Mouse (Mus musculus): ENCODE results near the gene Mrm3. TPM values are rescaled to one million over a fixed set of nuclear protein-coding genes. Genes with fewer than 3 reads are reported as not detected.

Mrm3 gene
- polyA plus RNA-seq, 1 experiment from 2014 or later, result 23.4 TPM

- WGBS, result 97% methylated on average over 6 of the region's 6 CpGs
- Histone ChIP-seq H3K36me3 (peaks cover 10% of the 10 kb centered on the region), H3K9me3 (replicated peaks) (peaks cover 8% of the 10 kb centered on the region), H3K27me3 (ENCODE audit: low read depth, poor library complexity, severe bottlenecking) (no peaks in the 10 kb centered on the region), H3K4me1 (peaks cover 49% of the 10 kb centered on the region), H3K27ac (replicated peaks) (no peak overlapping the region), H3K4me3 (no peak overlapping the region)
- DNase-seq (ENCODE audit: low spot score), result no peak
Observed at GRCm38 (mm10) chr11:76283841-76284240, 40.3 kb downstream of the Mrm3 start.

GRCm38 (mm10) chr11:76285431-76286075 is 42.0 kb downstream of the Mrm3 start:
- Histone ChIP-seq H3K9me3 (replicated peaks) (peaks cover 8% of the 10 kb centered on the region), H3K36me3 (peaks cover 10% of the 10 kb centered on the region), H3K27me3 (ENCODE audit: low read depth, poor library complexity, severe bottlenecking) (no peaks in the 10 kb centered on the region), H3K27ac (replicated peaks) (peak overlapping the region; percentile 77), H3K4me3 (no peak overlapping the region), H3K4me1 (peaks cover 51% of the 10 kb centered on the region)
- no peak for DNase-seq (ENCODE audit: low spot score)
- 70% methylated on average over 7 of the region's 7 CpGs for WGBS

GRCm38 (mm10) chr11:76286534-76287126 is 43.1 kb downstream of the Mrm3 start:
- H3K4me3 ChIP-seq, result no peak overlapping the region
- H3K27ac ChIP-seq (replicated peaks), result peak overlapping the region; percentile 77
- 62% methylated on average over 10 of the region's 10 CpGs for WGBS
- peaks cover 8% of the 10 kb centered on the region for H3K9me3 ChIP-seq (replicated peaks)
- peaks cover 60% of the 10 kb centered on the region for H3K4me1 ChIP-seq
- H3K36me3 ChIP-seq, result peaks cover 10% of the 10 kb centered on the region
- no peaks in the 10 kb centered on the region for H3K27me3 ChIP-seq (ENCODE audit: low read depth, poor library complexity, severe bottlenecking)
- DNase-seq (ENCODE audit: low spot score), result no peak

GRCm38 (mm10) chr11:76287301-76287700 is 43.8 kb downstream of the Mrm3 start:
- H3K27me3 ChIP-seq (ENCODE audit: low read depth, poor library complexity, severe bottlenecking), result no peaks in the 10 kb centered on the region
- H3K4me3 ChIP-seq, result no peak overlapping the region
- peaks cover 66% of the 10 kb centered on the region for H3K4me1 ChIP-seq
- peaks cover 8% of the 10 kb centered on the region for H3K9me3 ChIP-seq (replicated peaks)
- no peak for DNase-seq (ENCODE audit: low spot score)
- 42% methylated on average over 10 of the region's 10 CpGs for WGBS
- peak overlapping the region; percentile 77 for H3K27ac ChIP-seq (replicated peaks)
- peaks cover 10% of the 10 kb centered on the region for H3K36me3 ChIP-seq

GRCm38 (mm10) chr11:76288645-76289044 is 45.1 kb downstream of the Mrm3 start:
- Histone ChIP-seq H3K4me1 (peaks cover 80% of the 10 kb centered on the region), H3K36me3 (peaks cover 7% of the 10 kb centered on the region), H3K4me3 (no peak overlapping the region), H3K9me3 (replicated peaks) (peaks cover 6% of the 10 kb centered on the region), H3K27ac (replicated peaks) (peak overlapping the region; percentile 74), H3K27me3 (ENCODE audit: low read depth, poor library complexity, severe bottlenecking) (no peaks in the 10 kb centered on the region)
- DNase-seq (ENCODE audit: low spot score), result no peak
- WGBS, result 88% methylated on average over 6 of the region's 6 CpGs

GRCm38 (mm10) chr11:76290367-76290766 is 46.9 kb downstream of the Mrm3 start:
- Histone ChIP-seq H3K9me3 (replicated peaks) (no peaks in the 10 kb centered on the region), H3K4me1 (peaks cover 97% of the 10 kb centered on the region), H3K27ac (replicated peaks) (peak overlapping the region; percentile 74), H3K27me3 (ENCODE audit: low read depth, poor library complexity, severe bottlenecking) (no peaks in the 10 kb centered on the region), H3K4me3 (no peak overlapping the region), H3K36me3 (0 out of 2 replicates have a peak, but pooled peaks cover 5% of the 10 kb centered on the region)
- WGBS, result 34% methylated on average over 11 of the region's 11 CpGs
- peak; percentile 58 for DNase-seq (ENCODE audit: low spot score)

GRCm38 (mm10) chr11:76291960-76292359 is 48.4 kb downstream of the Mrm3 start:
- H3K36me3 ChIP-seq, result 0 out of 2 replicates have a peak, but pooled peaks cover 5% of the 10 kb centered on the region
- peaks cover 98% of the 10 kb centered on the region for H3K4me1 ChIP-seq
- peak overlapping the region; percentile 77 for H3K27ac ChIP-seq (replicated peaks)
- H3K4me3 ChIP-seq, result no peak overlapping the region
- DNase-seq (ENCODE audit: low spot score), result no peak
- no peaks in the 10 kb centered on the region for H3K9me3 ChIP-seq (replicated peaks)
- 86% methylated on average over 4 of the region's 4 CpGs for WGBS
- H3K27me3 ChIP-seq (ENCODE audit: low read depth, poor library complexity, severe bottlenecking), result no peaks in the 10 kb centered on the region

GRCm38 (mm10) chr11:76292398-76292797 is 48.9 kb downstream of the Mrm3 start:
- H3K4me3 ChIP-seq, result no peak overlapping the region
- peaks cover 98% of the 10 kb centered on the region for H3K4me1 ChIP-seq
- 88% methylated on average over 15 of the region's 15 CpGs for WGBS
- H3K9me3 ChIP-seq (replicated peaks), result no peaks in the 10 kb centered on the region
- peak overlapping the region; percentile 77 for H3K27ac ChIP-seq (replicated peaks)
- no peak for DNase-seq (ENCODE audit: low spot score)
- H3K27me3 ChIP-seq (ENCODE audit: low read depth, poor library complexity, severe bottlenecking), result no peaks in the 10 kb centered on the region
- H3K36me3 ChIP-seq, result 0 out of 2 replicates have a peak, but pooled peaks cover 5% of the 10 kb centered on the region

GRCm38 (mm10) chr11:76292831-76293230 is 49.3 kb downstream of the Mrm3 start:
- Histone ChIP-seq H3K27ac (replicated peaks) (peak overlapping the region; percentile 77), H3K9me3 (replicated peaks) (no peaks in the 10 kb centered on the region), H3K4me3 (no peak overlapping the region), H3K4me1 (peaks cover 98% of the 10 kb centered on the region), H3K36me3 (0 out of 2 replicates have a peak, but pooled peaks cover 5% of the 10 kb centered on the region), H3K27me3 (ENCODE audit: low read depth, poor library complexity, severe bottlenecking) (no peaks in the 10 kb centered on the region)
- DNase-seq (ENCODE audit: low spot score), result no peak
- 69% methylated on average over 6 of the region's 6 CpGs for WGBS

- peak overlapping the region; percentile 77 for H3K27ac ChIP-seq (replicated peaks)
- peak; percentile 38 for DNase-seq (ENCODE audit: low spot score)
- no peaks in the 10 kb centered on the region for H3K27me3 ChIP-seq (ENCODE audit: low read depth, poor library complexity, severe bottlenecking)
- 0 out of 2 replicates have a peak, but pooled peaks cover 5% of the 10 kb centered on the region for H3K36me3 ChIP-seq
- H3K4me1 ChIP-seq, result peaks cover 98% of the 10 kb centered on the region
- no peaks in the 10 kb centered on the region for H3K9me3 ChIP-seq (replicated peaks)
- H3K4me3 ChIP-seq, result 0 out of 2 replicates have a peak overlapping the region, but pooled peaks have one; percentile 4
- 29% methylated on average over 5 of the region's 5 CpGs for WGBS
Observed at GRCm38 (mm10) chr11:76294078-76294477, 50.6 kb downstream of the Mrm3 start.

GRCm38 (mm10) chr11:76294836-76295235 is 51.3 kb downstream of the Mrm3 start:
- H3K9me3 ChIP-seq (replicated peaks), result no peaks in the 10 kb centered on the region
- no peaks in the 10 kb centered on the region for H3K27me3 ChIP-seq (ENCODE audit: low read depth, poor library complexity, severe bottlenecking)
- 0 out of 2 replicates have a peak, but pooled peaks cover 5% of the 10 kb centered on the region for H3K36me3 ChIP-seq
- peak overlapping the region; percentile 77 for H3K27ac ChIP-seq (replicated peaks)
- H3K4me1 ChIP-seq, result peaks cover 93% of the 10 kb centered on the region
- peak; percentile 61 for DNase-seq (ENCODE audit: low spot score)
- WGBS, result 5% methylated on average over 9 of the region's 9 CpGs
- H3K4me3 ChIP-seq, result 0 out of 2 replicates have a peak overlapping the region, but pooled peaks have one; percentile 19

GRCm38 (mm10) chr11:76297252-76297651 is 53.7 kb downstream of the Mrm3 start:
- Histone ChIP-seq H3K4me3 (no peak overlapping the region), H3K9me3 (replicated peaks) (no peaks in the 10 kb centered on the region), H3K27me3 (ENCODE audit: low read depth, poor library complexity, severe bottlenecking) (no peaks in the 10 kb centered on the region), H3K27ac (replicated peaks) (peak overlapping the region; percentile 55; the same call in 1 of the 2 replicates), H3K36me3 (0 out of 2 replicates have a peak, but pooled peaks cover 5% of the 10 kb centered on the region), H3K4me1 (peaks cover 75% of the 10 kb centered on the region)
- DNase-seq (ENCODE audit: low spot score), result no peak
- 73% methylated on average over 9 of the region's 9 CpGs for WGBS

- whole genome bisulfite sequencing, result 78% methylated on average over 9 of the region's 9 CpGs
- H3K36me3 ChIP-seq, result 0 out of 2 replicates have a peak, but pooled peaks cover 5% of the 10 kb centered on the region
- H3K27ac ChIP-seq (replicated peaks), result 0 out of 2 replicates have a peak overlapping the region, but pooled peaks have one; percentile 25
- peaks cover 74% of the 10 kb centered on the region for H3K4me1 ChIP-seq
- H3K27me3 ChIP-seq (ENCODE audit: low read depth, poor library complexity, severe bottlenecking), result no peaks in the 10 kb centered on the region
- H3K4me3 ChIP-seq, result no peak overlapping the region
- no peak for DNase-seq (ENCODE audit: low spot score)
- H3K9me3 ChIP-seq (replicated peaks), result no peaks in the 10 kb centered on the region
Observed at GRCm38 (mm10) chr11:76298457-76299000, 55.0 kb downstream of the Mrm3 start.

All from midbrain, embryonic 10.5 days (tissue).